Mouse (Mus musculus) kidney, adult 2 months (tissue): Measurements from ENCODE around the gene Kalrn.

Experiments used
- CTCF ChIP-seq: fragments of 200-500 bp; conservative IDR thresholded peaks from 2 replicates; pipeline ENCODE4 v1.5.1; 2011; ENCODE audit warnings: low read depth, mild to moderate bottlenecking, control low read depth, low read length, moderate library complexity, mixed read lengths; ENCODE audit not compliant: insufficient read depth, insufficient read length
- POLR2A ChIP-seq: fragments of 200-500 bp; IDR thresholded peaks from one replicate; pipeline ENCODE4 v1.6.1; 2011; ENCODE audit warnings: low read depth, low read length, control low read depth

- TF ChIP-seq CTCF (no peak), POLR2A (no peak)
Measured at GRCm38 (mm10) chr16:34515485-34515884, 57.8 kb downstream of the Kalrn start.
